Mouse (Mus musculus) embryonic facial prominence, embryonic 13.5 days (tissue): ENCODE results near the gene Slc4a5. TPM values are rescaled to one million over a fixed set of nuclear protein-coding genes. Genes with fewer than 3 reads are reported as not detected.

Experiments
- ATAC-seq: fragments of 200-750 bp; cut with Nextera tagmentation; 2 replicates; pipeline ENCODE4 v1.8.0; 2017; ENCODE audit warnings: low read depth; ENCODE audit not compliant: insufficient number of reproducible peaks, insufficient read depth, low FRiP score, low TSS enrichment
- H3K27ac ChIP-seq: fragments of 300-500 bp; sonication (generic); 2 replicates; pipeline ENCODE4 v1.5.1; 2015; ENCODE audit warnings: moderate library complexity, mild to moderate bottlenecking, inconsistent platforms
- H3K27me3 ChIP-seq: fragments of 300-500 bp; sonication (generic); 2 replicates; pipeline ENCODE4 v1.6.1; 2015; ENCODE audit warnings: mild to moderate bottlenecking, inconsistent platforms
- H3K36me3 ChIP-seq: fragments of 300-500 bp; sonication (generic); 2 replicates; pipeline ENCODE4 v1.6.1; 2015; ENCODE audit warnings: mild to moderate bottlenecking, inconsistent platforms
- H3K4me1 ChIP-seq: fragments of 300-500 bp; sonication (generic); 2 replicates; pipeline ENCODE4 v1.6.1; 2015; ENCODE audit warnings: inconsistent platforms
- H3K4me2 ChIP-seq: fragments of 300-500 bp; sonication (generic); 2 replicates; pipeline ENCODE4 v1.6.1; 2015; ENCODE audit warnings: moderate library complexity, mild to moderate bottlenecking, inconsistent platforms
- H3K4me3 ChIP-seq: fragments of 300-500 bp; sonication (generic); 2 replicates; pipeline ENCODE4 v1.5.1; 2015; ENCODE audit warnings: mild to moderate bottlenecking, inconsistent platforms
- H3K9ac ChIP-seq: fragments of 300-500 bp; sonication (generic); 2 replicates; pipeline ENCODE4 v1.6.1; 2015; ENCODE audit warnings: mild to moderate bottlenecking, inconsistent platforms
- H3K9me3 ChIP-seq: fragments of 300-500 bp; sonication (generic); 2 replicates; pipeline ENCODE4 v1.6.1; 2016; ENCODE audit warnings: inconsistent platforms
- WGBS: fragments of 180-500 bp; shearing (Covaris S2); methylation state at CpG from one replicate; pipeline ENCODE4 v1.1.7; 2015; ENCODE audit warnings: mixed read lengths; 5-methylcytosine and 5-hydroxymethylcytosine counted together
- polyA plus RNA-seq: library from polyadenylated mRNA; unstranded; fragments of >200 nt; fragmentation: Nextera tagmentation; extraction: Ambion mirVana; gene quantifications from 2 replicates; pipeline ENCODE4 v1.2.1, GENCODE M21; 2015

The Slc4a5 gene
- polyA plus RNA-seq, 1 experiment from 2014 or later, result 0.20 TPM

GRCm38 (mm10) chr6:83268144-83269010 is 48.7 kb downstream of the Slc4a5 start:
- Histone ChIP-seq H3K27ac (peak overlapping the region; percentile 86), H3K4me3 (peak overlapping the region; percentile 51), H3K4me1 (peaks cover 8% of the 10 kb centered on the region), H3K27me3 (no peaks in the 10 kb centered on the region), H3K36me3 (no peaks in the 10 kb centered on the region), H3K9ac (peak overlapping the region; percentile 71), H3K9me3 (no peaks in the 10 kb centered on the region), H3K4me2 (peak overlapping the region; percentile 65)
- WGBS, result 1% methylated on average over 28 of the region's 28 CpGs
- peak; percentile 89 for ATAC-seq

GRCm38 (mm10) chr6:83273733-83274132 is 54.1 kb downstream of the Slc4a5 start:
- Histone ChIP-seq H3K4me2 (no peak overlapping the region), H3K27me3 (peaks cover 7% of the 10 kb centered on the region; the same call in 1 of the 2 replicates), H3K4me3 (no peak overlapping the region), H3K9ac (no peak overlapping the region), H3K9me3 (no peaks in the 10 kb centered on the region), H3K27ac (no peak overlapping the region), H3K4me1 (no peaks in the 10 kb centered on the region; the same call in 1 of the 2 replicates), H3K36me3 (no peaks in the 10 kb centered on the region)
- 81% methylated on average over 11 of the region's 11 CpGs for WGBS
- ATAC-seq, result no peak

GRCm38 (mm10) chr6:83277151-83277550 is 57.5 kb downstream of the Slc4a5 start:
- H3K27ac ChIP-seq, result no peak overlapping the region
- ATAC-seq, result no peak
- H3K9me3 ChIP-seq, result peaks cover 4% of the 10 kb centered on the region; the same call in 1 of the 2 replicates
- no peak overlapping the region for H3K4me2 ChIP-seq
- 73% methylated on average over 13 of the region's 13 CpGs for WGBS
- peaks cover 9% of the 10 kb centered on the region; the same call in 1 of the 2 replicates for H3K27me3 ChIP-seq
- H3K4me1 ChIP-seq, result no peaks in the 10 kb centered on the region; the same call in 1 of the 2 replicates
- H3K36me3 ChIP-seq, result no peaks in the 10 kb centered on the region
- H3K4me3 ChIP-seq, result no peak overlapping the region
- no peak overlapping the region for H3K9ac ChIP-seq

GRCm38 (mm10) chr6:83278881-83279280 is 59.3 kb downstream of the Slc4a5 start:
- H3K27me3 ChIP-seq, result peaks cover 9% of the 10 kb centered on the region
- H3K4me2 ChIP-seq, result no peak overlapping the region
- H3K36me3 ChIP-seq, result no peaks in the 10 kb centered on the region
- peaks cover 4% of the 10 kb centered on the region; the same call in 1 of the 2 replicates for H3K9me3 ChIP-seq
- no peaks in the 10 kb centered on the region for H3K4me1 ChIP-seq
- no peak overlapping the region for H3K9ac ChIP-seq
- no peak for ATAC-seq
- H3K27ac ChIP-seq, result no peak overlapping the region
- no peak overlapping the region for H3K4me3 ChIP-seq
- 28% methylated on average over 2 of the region's 2 CpGs for WGBS

- Histone ChIP-seq H3K36me3 (no peaks in the 10 kb centered on the region), H3K4me1 (no peaks in the 10 kb centered on the region), H3K4me3 (no peak overlapping the region), H3K4me2 (no peak overlapping the region), H3K27me3 (peaks cover 9% of the 10 kb centered on the region), H3K9ac (no peak overlapping the region), H3K27ac (no peak overlapping the region), H3K9me3 (peaks cover 4% of the 10 kb centered on the region; the same call in 1 of the 2 replicates)
- 79% methylated on average over 8 of the region's 8 CpGs for WGBS
- no peak for ATAC-seq
Observed at GRCm38 (mm10) chr6:83280256-83280955, 60.8 kb downstream of the Slc4a5 start.

- no peak overlapping the region for H3K4me3 ChIP-seq
- H3K27ac ChIP-seq, result no peak overlapping the region
- H3K36me3 ChIP-seq, result peaks cover 10% of the 10 kb centered on the region
- H3K9me3 ChIP-seq, result no peaks in the 10 kb centered on the region
- H3K9ac ChIP-seq, result no peak overlapping the region
- WGBS, result 85% methylated on average over 7 of the region's 7 CpGs
- ATAC-seq, result no peak
- H3K27me3 ChIP-seq, result no peaks in the 10 kb centered on the region
- H3K4me2 ChIP-seq, result no peak overlapping the region
- no peaks in the 10 kb centered on the region for H3K4me1 ChIP-seq
Observed at GRCm38 (mm10) chr6:83300447-83301229, 81.0 kb downstream of the Slc4a5 start.

- Histone ChIP-seq H3K36me3 (peaks cover 15% of the 10 kb centered on the region), H3K27ac (no peak overlapping the region), H3K4me2 (no peak overlapping the region), H3K9ac (no peak overlapping the region), H3K27me3 (no peaks in the 10 kb centered on the region), H3K4me1 (no peaks in the 10 kb centered on the region), H3K4me3 (no peak overlapping the region), H3K9me3 (no peaks in the 10 kb centered on the region)
- ATAC-seq, result no peak
- WGBS, result 83% methylated on average over 2 of the region's 2 CpGs
Observed at GRCm38 (mm10) chr6:83301294-83301693, 81.7 kb downstream of the Slc4a5 start.

- 67% methylated on average over 5 of the region's 5 CpGs for WGBS
- H3K9ac ChIP-seq, result no peak overlapping the region
- peaks cover 24% of the 10 kb centered on the region for H3K36me3 ChIP-seq
- H3K9me3 ChIP-seq, result no peaks in the 10 kb centered on the region
- no peaks in the 10 kb centered on the region for H3K4me1 ChIP-seq
- no peak overlapping the region for H3K4me3 ChIP-seq
- H3K27me3 ChIP-seq, result no peaks in the 10 kb centered on the region
- ATAC-seq, result no peak
- H3K4me2 ChIP-seq, result no peak overlapping the region
- no peak overlapping the region for H3K27ac ChIP-seq
Observed at GRCm38 (mm10) chr6:83302264-83302663, 82.6 kb downstream of the Slc4a5 start.

GRCm38 (mm10) chr6:83309017-83309416 is 89.4 kb downstream of the Slc4a5 start:
- no peak for ATAC-seq
- H3K4me2 ChIP-seq, result no peak overlapping the region
- no peaks in the 10 kb centered on the region for H3K4me1 ChIP-seq
- WGBS, result 87% methylated on average over 7 of the region's 7 CpGs
- peaks cover 76% of the 10 kb centered on the region for H3K36me3 ChIP-seq
- H3K27ac ChIP-seq, result no peak overlapping the region
- H3K9me3 ChIP-seq, result no peaks in the 10 kb centered on the region
- H3K4me3 ChIP-seq, result no peak overlapping the region
- no peaks in the 10 kb centered on the region for H3K27me3 ChIP-seq
- H3K9ac ChIP-seq, result no peak overlapping the region

- H3K4me2 ChIP-seq, result no peak overlapping the region
Observed at GRCm38 (mm10) chr6:83311206-83311605, 91.6 kb downstream of the Slc4a5 start.

GRCm38 (mm10) chr6:83312021-83312420 is 92.4 kb downstream of the Slc4a5 start:
- Histone ChIP-seq H3K9ac (no peak overlapping the region), H3K9me3 (no peaks in the 10 kb centered on the region), H3K36me3 (peaks cover 54% of the 10 kb centered on the region), H3K27me3 (no peaks in the 10 kb centered on the region), H3K27ac (no peak overlapping the region), H3K4me1 (peaks cover 18% of the 10 kb centered on the region), H3K4me2 (no peak overlapping the region), H3K4me3 (no peak overlapping the region)
- no peak for ATAC-seq
- 95% methylated on average over 7 of the region's 7 CpGs for WGBS

More at GRCm38 (mm10) chr6:83311206-83311605, 91.6 kb downstream of the Slc4a5 start:
- Histone ChIP-seq H3K27me3 (no peaks in the 10 kb centered on the region), H3K9me3 (no peaks in the 10 kb centered on the region), H3K9ac (no peak overlapping the region), H3K4me3 (no peak overlapping the region), H3K4me1 (peaks cover 10% of the 10 kb centered on the region), H3K36me3 (peaks cover 63% of the 10 kb centered on the region), H3K27ac (no peak overlapping the region)
- no peak for ATAC-seq
- WGBS, result 94% methylated on average over 11 of the region's 11 CpGs
